Mouse (Mus musculus): ENCODE measurements at regions not wholly inside any gene's neighbourhood (a gene's known extent, or its start where the extent isn't known, plus 50 kb on each side); places are given as distances from the start of the nearest gene placed in this dataset.

GRCm38 (mm10) chr16:95832346-95832739 is 130.5 kb downstream of the Ets2 start:
- TF ChIP-seq POLR2A (IDR thresholded peaks at IDR 0.05; ENCODE audit: extremely low read depth, insufficient read depth, low read length), result no peak
- no peak for TF ChIP-seq CTCF (IDR thresholded peaks at IDR 0.05; ENCODE audit: extremely low read depth, insufficient read depth, low read length)
